ENCODE assay signal across 19 mouse cellular contexts in the genomic region with DNA sequence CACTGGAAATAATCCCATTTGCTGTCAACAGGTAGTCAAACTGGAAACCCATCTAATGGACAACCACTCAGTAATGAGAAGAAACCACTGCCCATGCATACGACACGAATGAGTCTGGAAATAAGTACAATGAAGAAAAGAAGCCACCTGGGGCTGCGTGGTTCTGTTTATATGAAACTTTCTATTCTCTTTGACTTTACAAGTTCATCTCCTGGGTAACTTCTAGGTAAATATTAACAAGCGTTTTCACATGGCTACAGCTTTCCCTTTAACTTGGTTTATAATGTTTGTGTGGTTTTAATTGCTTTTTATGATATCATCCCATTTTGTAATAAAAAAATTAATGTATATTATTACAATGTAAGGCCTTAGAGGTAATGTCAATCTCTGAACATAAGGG. TPM values are rescaled to one million over a fixed set of nuclear protein-coding genes. Genes with fewer than 3 reads are reported as not detected.
DNase-seq lines count a peak whose midpoint lies in the region; ATAC-seq and TF ChIP-seq lines count a peak whose summit lies in the region.
"Had no signal": no experiment of that assay in that cellular context is flagged by ENCODE, and none has a peak within 500 bp of the region (broad histone marks: within the 10 kb centered on the region; RNA-seq: fewer than 3 reads in every experiment).

No protein-coding gene starts in this region.

- H3K9me3 ChIP-seq in kidney, embryonic 14.5 days (ENCODE audit: control insufficient read depth, low read length), result no peaks in the 10 kb centered on the region
- no peaks in the 10 kb centered on the region for H3K9me3 ChIP-seq in intestine, postnatal 0 days (ENCODE audit: control insufficient read depth)
- no peaks in the 10 kb centered on the region for H3K9me3 ChIP-seq in liver, embryonic 13.5 days (replicated peaks)
- no peaks in the 10 kb centered on the region for H3K9me3 ChIP-seq in liver, postnatal 0 days (ENCODE audit: low read length)
- H3K9me3 ChIP-seq: embryonic facial prominence, embryonic 10.5 days; forebrain, embryonic 13.5 days; heart, embryonic 15.5 days had no signal

- no peak overlapping the region for H3K4me2 ChIP-seq in kidney, embryonic 14.5 days (replicated peaks; ENCODE audit: low read depth, low read length)
- H3K4me2 ChIP-seq in intestine, postnatal 0 days (replicated peaks; ENCODE audit: low read depth), result no peak overlapping the region
- no peak overlapping the region for H3K4me2 ChIP-seq in liver, embryonic 13.5 days
- no peak overlapping the region for H3K4me2 ChIP-seq in liver, postnatal 0 days (ENCODE audit: low read depth, low read length)
- H3K4me2 ChIP-seq: forebrain, embryonic 13.5 days; heart, embryonic 11.5 days; heart, embryonic 15.5 days had no signal

- H3K4me1 ChIP-seq in kidney, adult 2 months (ENCODE audit: control insufficient read depth, insufficient read depth, low read length), result peaks cover 24% of the 10 kb centered on the region
- peaks cover 5% of the 10 kb centered on the region; the same call in 1 of the 2 replicates for H3K4me1 ChIP-seq in kidney, embryonic 14.5 days (ENCODE audit: control insufficient read depth, insufficient read depth, low read length)
- peaks cover 13% of the 10 kb centered on the region for H3K4me1 ChIP-seq in intestine, postnatal 0 days (replicated peaks; ENCODE audit: control insufficient read depth, insufficient read depth, low read length)
- H3K4me1 ChIP-seq in liver, embryonic 13.5 days (replicated peaks), result peaks cover 97% of the 10 kb centered on the region
- peaks cover 64% of the 10 kb centered on the region for H3K4me1 ChIP-seq in liver, postnatal 0 days (ENCODE audit: insufficient read depth)

- no peak for TF ChIP-seq CTCF in kidney, adult 2 months (conservative IDR thresholded peaks at IDR 0.05; ENCODE audit: insufficient read depth, insufficient read length, low read depth, low read length)
- TF ChIP-seq CTCF in intestine, postnatal 0 days (IDR thresholded peaks at IDR 0.05; ENCODE audit: low read depth), result no peak
- TF ChIP-seq CTCF in liver, postnatal 0 days (IDR thresholded peaks at IDR 0.05; ENCODE audit: low read depth), result no peak

- no peak for ATAC-seq in kidney, embryonic 14.5 days (ENCODE audit: low FRiP score, low TSS enrichment)
- no peak for ATAC-seq in intestine, postnatal 0 days
- ATAC-seq in liver, embryonic 13.5 days (ENCODE audit: low read depth), result no peak
- ATAC-seq in liver, postnatal 0 days, result no peak
- ATAC-seq in cerebellum, adult (ENCODE audit: insufficient number of reproducible peaks, low FRiP score, low TSS enrichment), result no peak
- ATAC-seq: forebrain, embryonic 13.5 days; forebrain, postnatal 0 days had no signal

- TF ChIP-seq POLR2A in kidney, adult 2 months (IDR thresholded peaks at IDR 0.05; ENCODE audit: low read depth, low read length), result no peak

- H3K36me3 ChIP-seq in kidney, adult 2 months (ENCODE audit: control insufficient read depth, insufficient read depth, low read length), result no peaks in the 10 kb centered on the region
- H3K36me3 ChIP-seq in kidney, embryonic 14.5 days (ENCODE audit: control insufficient read depth, insufficient read depth, low read length), result no peaks in the 10 kb centered on the region
- no peaks in the 10 kb centered on the region for H3K36me3 ChIP-seq in intestine, postnatal 0 days (ENCODE audit: control insufficient read depth, insufficient read depth)
- no peaks in the 10 kb centered on the region for H3K36me3 ChIP-seq in liver, embryonic 13.5 days
- H3K36me3 ChIP-seq in liver, postnatal 0 days (replicated peaks; ENCODE audit: insufficient read depth, low read length), result no peaks in the 10 kb centered on the region
- H3K36me3 ChIP-seq: embryonic facial prominence, embryonic 10.5 days; heart, embryonic 15.5 days had no signal

- peak; percentile 63 for DNase-seq in kidney, adult 2 months
- no peak for DNase-seq in liver, embryonic 13.5 days
- DNase-seq in liver, postnatal 0 days, result no peak
- no peak for DNase-seq in adrenal gland, postnatal 14 days
- DNase-seq: adrenal gland, postnatal 10 days; cerebellum, adult 18-20 months; cerebellum, adult 9-11 months; cerebellum, postnatal 36 days; forebrain, postnatal 0 days; gastrocnemius, postnatal 14 days; heart, adult 2 months; heart, postnatal 14 days had no signal

- no peak overlapping the region for H3K9ac ChIP-seq in kidney, embryonic 14.5 days (ENCODE audit: low read depth, low read length)
- H3K9ac ChIP-seq in intestine, postnatal 0 days (ENCODE audit: low read depth, low read length), result no peak overlapping the region
- no peak overlapping the region for H3K9ac ChIP-seq in liver, embryonic 13.5 days
- H3K9ac ChIP-seq in liver, postnatal 0 days (replicated peaks), result no peak overlapping the region
- H3K9ac ChIP-seq: forebrain, embryonic 13.5 days; forebrain, postnatal 0 days; heart, embryonic 15.5 days had no signal

- no peak overlapping the region for H3K4me3 ChIP-seq in kidney, adult 2 months (ENCODE audit: insufficient read depth, low read depth, low read length)
- H3K4me3 ChIP-seq in kidney, embryonic 14.5 days (ENCODE audit: low read length), result no peak overlapping the region
- H3K4me3 ChIP-seq in intestine, postnatal 0 days (ENCODE audit: low read depth, low read length), result no peak overlapping the region
- no peak overlapping the region for H3K4me3 ChIP-seq in liver, embryonic 13.5 days (replicated peaks)
- no peak overlapping the region for H3K4me3 ChIP-seq in liver, postnatal 0 days (ENCODE audit: low read depth, low read length)
- H3K4me3 ChIP-seq: embryonic facial prominence, embryonic 10.5 days; forebrain, embryonic 13.5 days; heart, adult 2 months; heart, embryonic 15.5 days had no signal

- peak overlapping the region; percentile 89 for H3K27ac ChIP-seq in kidney, adult 2 months (ENCODE audit: insufficient read depth, low read depth, low read length)
- H3K27ac ChIP-seq in kidney, embryonic 14.5 days (ENCODE audit: low read depth, low read length), result no peak overlapping the region
- H3K27ac ChIP-seq in intestine, postnatal 0 days (ENCODE audit: low read depth, low read length), result peak overlapping the region; percentile 61; the same call in 1 of the 2 replicates
- peak overlapping the region; percentile 99 for H3K27ac ChIP-seq in liver, embryonic 13.5 days
- H3K27ac ChIP-seq in liver, postnatal 0 days (ENCODE audit: low read depth), result peak overlapping the region; percentile 86
- H3K27ac ChIP-seq: embryonic facial prominence, embryonic 10.5 days; forebrain, embryonic 13.5 days; heart, adult 2 months; heart, embryonic 15.5 days had no signal

- H3K27me3 ChIP-seq in kidney, adult 2 months (replicated peaks; ENCODE audit: control insufficient read depth, insufficient read depth, low read length), result no peaks in the 10 kb centered on the region
- no peaks in the 10 kb centered on the region for H3K27me3 ChIP-seq in kidney, embryonic 14.5 days (ENCODE audit: control insufficient read depth, insufficient read depth, low read length)
- H3K27me3 ChIP-seq in intestine, postnatal 0 days (replicated peaks; ENCODE audit: control insufficient read depth, insufficient read depth, low read length), result no peaks in the 10 kb centered on the region
- H3K27me3 ChIP-seq in liver, embryonic 13.5 days, result no peaks in the 10 kb centered on the region
- H3K27me3 ChIP-seq in liver, postnatal 0 days (ENCODE audit: insufficient read depth, low read length), result no peaks in the 10 kb centered on the region
- H3K27me3 ChIP-seq: heart, embryonic 15.5 days had no signal

- no peak for TF ChIP-seq EP300 in liver, postnatal 0 days (IDR thresholded peaks at IDR 0.05; ENCODE audit: low read depth)

- WGBS in kidney, adult 2 months, result 35% methylated on average over 4 of the region's 4 CpGs
- 81% methylated on average over 4 of the region's 4 CpGs for WGBS in kidney, embryonic 14.5 days
- 35% methylated on average over 4 of the region's 4 CpGs for WGBS in intestine, postnatal 0 days
- WGBS in liver, embryonic 13.5 days (ENCODE audit: insufficient replicate concordance), result 87% methylated on average over 4 of the region's 4 CpGs
- 83% methylated on average over 4 of the region's 4 CpGs for WGBS in liver, postnatal 0 days (ENCODE audit: insufficient replicate concordance)

RNA-seq across cellular contexts. Expression of a gene that starts 47.8 kb away (rescaled TPM):
- 63.0 and 64.9 TPM in 2 replicates for polyA plus RNA-seq in kidney, adult 2 months (2012; rRNA removed)
- 58.1 and 86.3 TPM in 2 replicates for polyA plus RNA-seq in kidney, embryonic 14.5 days (2014; fragmentation: Nextera tagmentation; extraction: Ambion mirVana)
- polyA plus RNA-seq in intestine, postnatal 0 days (2015; fragmentation: Nextera tagmentation; extraction: Ambion mirVana), result 171 and 185 TPM in 2 replicates
- polyA plus RNA-seq in liver, embryonic 13.5 days (2015; fragmentation: Nextera tagmentation; extraction: Ambion mirVana), result 57.4 and 71.8 TPM in 2 replicates
- 33.6 and 37.3 TPM in 2 replicates for polyA plus RNA-seq in liver, postnatal 0 days (2015; fragmentation: Nextera tagmentation; extraction: Ambion mirVana)
- total RNA-seq in adrenal gland, postnatal 14 days (2021), result 66.5 and 67.2 TPM in 2 replicates
